Mouse (Mus musculus): Measurements from ENCODE around the gene Nktr. TPM values are rescaled to one million over a fixed set of nuclear protein-coding genes. Genes with fewer than 3 reads are reported as not detected.

Nktr gene
- total RNA-seq (2022): 100 to 1,000 TPM in 3 of 4 experiments, 10 to 100 TPM in 1; 96.7 to 159 (median 122) TPM

- DNase-seq (ENCODE audit: low spot score in 2 of 2): peak; percentile 98
Observed at GRCm38 (mm10) chr9:121718792-121719318, at the start of gene Nktr. Gene Nktr, plus strand, starts transcription at chr9:121719169.

GRCm38 (mm10) chr9:121669348-121669791 is 49.6 kb upstream of the Nktr start:
- no peak for DNase-seq (ENCODE audit: low spot score in 2 of 2)

- no peak for DNase-seq (ENCODE audit: low spot score in 2 of 2)
Observed at GRCm38 (mm10) chr9:121671300-121671699, 47.7 kb upstream of the Nktr start.

GRCm38 (mm10) chr9:121672311-121672710 is 46.7 kb upstream of the Nktr start:
- no peak for DNase-seq (ENCODE audit: low spot score in 2 of 2)

- no peak for DNase-seq (ENCODE audit: low spot score in 2 of 2)
Observed at GRCm38 (mm10) chr9:121673716-121674115, 45.3 kb upstream of the Nktr start.

- DNase-seq (ENCODE audit: low spot score in 2 of 2): no peak
Observed at GRCm38 (mm10) chr9:121675011-121675410, 44.0 kb upstream of the Nktr start.

- no peak for DNase-seq (ENCODE audit: low spot score in 2 of 2)
Observed at GRCm38 (mm10) chr9:121675556-121675955, 43.4 kb upstream of the Nktr start.

GRCm38 (mm10) chr9:121677069-121677468 is 41.9 kb upstream of the Nktr start:
- no peak for DNase-seq (ENCODE audit: low spot score in 2 of 2)

GRCm38 (mm10) chr9:121677476-121677875 is 41.5 kb upstream of the Nktr start:
- no peak for DNase-seq (ENCODE audit: low spot score in 2 of 2)

GRCm38 (mm10) chr9:121679549-121679948 is 39.4 kb upstream of the Nktr start:
- no peak for DNase-seq (ENCODE audit: low spot score in 2 of 2)

GRCm38 (mm10) chr9:121681191-121681590 is 37.8 kb upstream of the Nktr start:
- no peak for DNase-seq (ENCODE audit: low spot score in 2 of 2)

GRCm38 (mm10) chr9:121682037-121682680 is 36.8 kb upstream of the Nktr start:
- no peak for DNase-seq (ENCODE audit: low spot score in 2 of 2)

- DNase-seq (ENCODE audit: low spot score in 2 of 2): no peak
Observed at GRCm38 (mm10) chr9:121684702-121685101, 34.3 kb upstream of the Nktr start.

- DNase-seq (ENCODE audit: low spot score in 2 of 2): peak; percentile 66 to 79
Observed at GRCm38 (mm10) chr9:121690200-121690651, 28.7 kb upstream of the Nktr start.

- DNase-seq (ENCODE audit: low spot score in 2 of 2): no peak
Observed at GRCm38 (mm10) chr9:121690734-121691133, 28.2 kb upstream of the Nktr start.

GRCm38 (mm10) chr9:121694736-121695135 is 24.2 kb upstream of the Nktr start:
- DNase-seq (ENCODE audit: low spot score in 2 of 2): no peak

GRCm38 (mm10) chr9:121696626-121697025 is 22.3 kb upstream of the Nktr start:
- DNase-seq (ENCODE audit: low spot score in 2 of 2): no peak

- DNase-seq (ENCODE audit: low spot score in 2 of 2): peak in 1 of 2 experiments; percentile 68
Observed at GRCm38 (mm10) chr9:121697150-121698049, 21.6 kb upstream of the Nktr start.

- DNase-seq (ENCODE audit: low spot score in 2 of 2): no peak
Observed at GRCm38 (mm10) chr9:121704261-121704645, 14.7 kb upstream of the Nktr start.

- DNase-seq (ENCODE audit: low spot score in 2 of 2): peak; percentile 85 to 88
Observed at GRCm38 (mm10) chr9:121704646-121705625, 14.0 kb upstream of the Nktr start, which contains the start of gene Sec22c. Gene Sec22c, minus strand, starts transcription at chr9:121705490.
